Mouse (Mus musculus) lung, adult 2 months (tissue): ENCODE measurements around the gene Lepr.

Experiments
- CTCF ChIP-seq: fragments of 200-500 bp; IDR thresholded peaks from 2 replicates; pipeline ENCODE4 v1.5.1; 2011; ENCODE audit warnings: mild to moderate bottlenecking, low read length, control low read depth; ENCODE audit not compliant: insufficient read depth
- POLR2A ChIP-seq: fragments of 200-500 bp; IDR thresholded peaks from 2 replicates; pipeline ENCODE4 v1.6.1; 2011; ENCODE audit warnings: low read depth, mild to moderate bottlenecking, control low read depth, low read length, borderline replicate concordance; ENCODE audit errors: extremely low read depth

DNA sequence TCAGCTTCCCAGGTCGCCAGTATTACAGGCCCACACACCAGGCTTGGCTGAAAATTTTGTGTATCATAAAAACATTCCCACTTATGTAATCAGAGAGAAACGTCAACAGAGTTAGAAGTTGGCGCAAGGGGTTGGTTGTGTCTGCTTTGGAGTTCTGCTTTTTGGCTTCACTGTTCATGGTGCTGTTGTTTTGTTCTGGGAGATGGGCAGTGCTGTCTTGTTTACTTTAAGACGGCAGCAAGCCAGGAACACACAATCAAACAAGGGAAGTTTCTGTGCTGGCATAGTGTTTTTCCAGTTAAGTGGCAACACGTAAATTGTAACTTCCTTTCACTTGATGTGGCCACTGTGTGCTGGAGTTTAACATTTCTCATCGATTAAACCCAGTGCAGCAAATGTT is 22.7 kb upstream of the Lepr start:
- TF ChIP-seq POLR2A (no peak), CTCF (no peak)
